ENCODE assay signal across 11 mouse cellular contexts in genomic region chr3:144580281-144580680, GRCm38 (mm10).
"Had no signal": no experiment of that assay in that cellular context is flagged by ENCODE, and none has a peak within 500 bp of the region (broad histone marks: within the 10 kb centered on the region; RNA-seq: fewer than 3 reads in every experiment).

No protein-coding gene starts in this region.

- H3K4me1 ChIP-seq: intestine, embryonic 15.5 days; midbrain, embryonic 15.5 days; neural tube, embryonic 12.5 days had no signal

- DNase-seq: kidney, postnatal 14 days; layer of hippocampus, adult 9-11 months; layer of hippocampus, postnatal 36 days; lung, adult 2 months; lung, postnatal 36 days had no signal

- ATAC-seq: intestine, embryonic 15.5 days; midbrain, embryonic 15.5 days had no signal

- H3K9me3 ChIP-seq: intestine, embryonic 15.5 days; kidney, embryonic 15.5 days; limb, embryonic 15.5 days; midbrain, embryonic 15.5 days; neural tube, embryonic 12.5 days had no signal

- H3K9ac ChIP-seq: intestine, embryonic 15.5 days; kidney, embryonic 15.5 days; limb, embryonic 15.5 days; midbrain, embryonic 15.5 days; neural tube, embryonic 12.5 days had no signal

- H3K27me3 ChIP-seq: intestine, embryonic 15.5 days; kidney, embryonic 15.5 days; limb, embryonic 15.5 days; midbrain, embryonic 15.5 days; neural tube, embryonic 12.5 days had no signal

- H3K4me3 ChIP-seq: intestine, embryonic 15.5 days; kidney, embryonic 15.5 days; limb, embryonic 15.5 days; midbrain, embryonic 15.5 days; neural tube, embryonic 12.5 days had no signal

- H3K4me2 ChIP-seq: intestine, embryonic 15.5 days; kidney, embryonic 15.5 days; limb, embryonic 15.5 days; midbrain, embryonic 15.5 days; neural tube, embryonic 12.5 days had no signal

- H3K36me3 ChIP-seq: midbrain, embryonic 15.5 days had no signal

- H3K27ac ChIP-seq: intestine, embryonic 15.5 days; kidney, embryonic 15.5 days; limb, embryonic 15.5 days; midbrain, embryonic 15.5 days; neural tube, embryonic 12.5 days; stomach, postnatal 0 days had no signal
